Mouse (Mus musculus): ENCODE results near the gene Uroc1.

DNA sequence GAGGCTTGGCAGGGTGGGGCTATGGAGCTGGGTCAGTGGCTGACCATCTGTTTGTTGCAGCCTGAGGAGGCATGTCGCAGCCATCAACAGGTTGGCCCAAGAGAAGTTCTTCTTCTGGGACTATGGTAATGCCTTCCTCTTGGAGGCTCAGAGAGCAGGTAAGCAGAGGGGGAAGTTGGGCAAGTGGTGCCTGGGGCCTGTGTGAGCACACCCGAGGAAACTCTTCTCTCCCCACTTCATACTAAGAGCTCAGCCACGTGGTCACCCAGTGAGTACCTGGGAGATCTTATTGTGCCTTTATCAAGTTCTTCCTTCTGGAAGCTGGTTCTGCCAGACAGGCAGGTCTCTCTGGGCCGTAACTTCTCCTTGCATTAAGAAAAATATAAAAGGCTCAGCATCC, 14.1 kb downstream of the Uroc1 start:
- TF ChIP-seq CTCF (IDR thresholded peaks at IDR 0.05; ENCODE audit: low read depth) (no peak), EP300 (IDR thresholded peaks at IDR 0.05; ENCODE audit: low read depth) (no peak)

Data from liver, embryonic 14.5 days (tissue).